Mouse (Mus musculus) left cerebral cortex, postnatal 25 days (tissue): ENCODE measurements around the gene Trp53i13. TPM values are rescaled to one million over a fixed set of nuclear protein-coding genes. Genes with fewer than 3 reads are reported as not detected.
A peak's percentile ranks its signal among the peaks of the same experiment; 100 is the strongest.
"Not testable (repeated sequence)": the region's sequence is repeated elsewhere in the genome, so short reads cannot be mapped to it uniquely, and the experiment has no call there.

Source experiments
- DNase-seq, 2 experiments: peaks; one replicate each; pipeline ENCODE4 v3.0.0; 2022; ENCODE audit warnings: low spot score in 2 of 2, mixed read lengths in 1 of 2
- intact Hi-C: fragments of 180-260 bp; cut with DNase I; formaldehyde crosslinking; loops from one replicate; pipeline ENCODE4 v1.15.1; 2025
- total RNA-seq, 2 experiments: library from RNA; stranded (reverse); gene quantifications; 2 replicates each; pipeline ENCODE4 v1.2.3; 2021

The Trp53i13 gene
- total RNA-seq: 1 to 10 TPM; 3.3 to 4.4 TPM

DNA sequence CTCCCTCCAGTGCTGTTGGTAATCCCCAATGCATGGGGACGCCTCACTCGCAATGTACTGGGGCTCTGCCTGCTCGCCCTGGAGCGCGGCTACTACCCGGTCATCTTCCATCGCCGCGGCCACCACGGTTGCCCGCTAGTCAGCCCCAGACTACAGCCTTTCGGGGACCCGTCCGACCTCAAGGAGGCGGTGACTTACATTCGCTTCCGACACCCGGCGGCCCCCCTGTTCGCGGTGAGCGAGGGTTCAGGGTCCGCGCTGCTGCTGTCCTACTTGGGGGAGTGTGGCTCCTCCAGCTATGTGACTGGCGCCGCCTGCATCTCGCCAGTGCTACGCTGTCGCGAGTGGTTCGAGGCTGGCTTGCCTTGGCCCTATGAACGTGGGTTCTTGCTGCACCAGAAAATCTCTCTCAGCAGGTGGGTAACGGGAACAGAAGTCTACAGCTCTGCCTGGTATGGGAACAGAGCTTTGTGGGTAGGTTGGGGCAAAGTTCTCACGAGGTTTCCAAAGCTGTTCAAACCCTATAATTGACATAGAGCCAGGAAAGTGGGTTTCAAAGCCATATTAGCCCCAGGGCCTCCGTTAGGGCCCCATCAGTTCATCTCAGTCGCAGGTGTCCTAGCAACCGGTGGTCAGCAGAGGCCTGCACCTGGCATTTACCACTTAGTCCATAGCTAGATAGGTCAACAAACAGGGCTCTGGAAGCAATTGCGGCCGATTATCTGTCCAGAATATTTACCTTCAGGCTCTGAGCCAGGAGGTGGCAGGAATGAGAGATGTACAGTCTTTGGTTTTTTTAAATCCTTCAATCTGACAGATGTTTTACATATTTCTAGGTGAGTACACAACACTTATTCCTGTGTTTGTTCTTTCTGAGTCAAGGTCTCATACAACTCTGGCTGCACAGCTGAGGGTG lies at the start of gene Trp53i13:
Trp53i13 (minus strand) TSS at position 344 of the 916 bp plus-strand sequence.
- no peak for DNase-seq
- intact Hi-C loops: loop anchor here (5.0 kb wide), 1 partner anchor 171 kb away; the partner anchor contains the start of gene Nufip2

DNA sequence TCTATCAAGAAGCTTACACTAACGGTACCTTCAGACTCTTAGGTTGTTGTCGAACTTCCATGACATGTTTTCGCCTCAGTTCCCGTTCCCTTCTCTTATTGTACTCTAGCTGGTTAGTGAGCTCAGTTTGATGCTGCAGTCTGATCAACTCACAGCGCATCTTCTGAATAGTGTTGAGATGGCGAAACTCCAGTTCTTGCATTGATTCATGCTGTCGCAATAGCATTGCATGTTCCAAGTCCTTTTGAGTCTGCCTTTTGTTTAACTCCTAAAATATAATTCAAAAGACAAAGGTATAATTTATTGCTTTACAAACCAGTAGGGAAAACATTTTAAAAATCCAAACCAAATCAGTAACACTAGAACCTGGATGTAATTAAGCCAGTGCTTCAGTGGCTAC lies 29.5 kb upstream of the Trp53i13 start:
- DNase-seq: no peak
- intact Hi-C loops: no loop called here

DNA sequence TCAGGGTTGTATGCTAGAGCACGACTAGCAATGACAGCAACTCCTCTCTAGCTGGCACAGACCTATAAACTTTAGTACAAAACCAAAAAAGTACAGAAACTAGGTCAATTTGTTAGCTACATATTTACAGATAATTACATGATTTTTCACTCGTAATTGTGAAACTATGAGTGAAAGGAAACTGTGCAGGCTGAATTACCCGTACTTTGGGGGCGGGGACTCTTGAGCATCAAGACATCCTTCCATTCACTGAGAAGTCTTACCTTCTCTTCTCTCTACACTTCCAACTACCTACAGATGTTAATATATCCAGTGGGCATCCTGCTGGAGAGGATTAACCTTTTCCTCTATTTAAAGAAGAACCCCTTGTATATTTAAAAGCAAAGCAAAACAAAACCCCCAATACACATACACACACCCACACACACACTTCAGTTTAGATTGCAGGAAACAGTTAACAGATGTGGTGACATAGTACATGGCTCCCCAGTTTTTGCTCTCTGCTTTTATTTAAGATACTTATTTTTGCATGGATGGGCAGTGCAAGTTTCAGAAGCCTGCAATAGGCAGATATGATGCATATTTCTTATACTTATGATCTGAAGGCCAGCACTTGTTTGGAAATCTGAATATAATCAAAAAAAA lies 16.5 kb upstream of the Trp53i13 start:
- intact Hi-C loops: no loop called here
- DNase-seq: no peak

DNA sequence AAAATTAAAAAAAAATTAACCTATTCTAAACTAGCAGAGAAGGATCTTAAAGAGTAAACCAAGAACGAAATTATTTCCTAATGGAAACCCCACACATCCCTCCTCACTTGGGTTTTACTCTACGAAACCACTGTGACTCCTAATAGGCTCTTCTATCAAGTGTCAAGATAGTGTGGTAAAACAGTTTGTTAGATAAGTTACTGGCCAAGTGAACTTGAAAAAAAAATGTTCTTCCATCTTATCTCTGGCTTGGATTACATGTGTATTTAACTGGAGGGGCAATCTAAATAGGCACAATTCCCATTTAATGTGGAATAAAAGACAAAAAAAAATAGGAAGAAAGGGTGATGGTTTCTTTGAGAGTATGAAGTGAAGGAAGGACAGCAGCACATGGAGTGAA lies 15.1 kb upstream of the Trp53i13 start:
- intact Hi-C loops: no loop called here
- DNase-seq: no peak

DNA sequence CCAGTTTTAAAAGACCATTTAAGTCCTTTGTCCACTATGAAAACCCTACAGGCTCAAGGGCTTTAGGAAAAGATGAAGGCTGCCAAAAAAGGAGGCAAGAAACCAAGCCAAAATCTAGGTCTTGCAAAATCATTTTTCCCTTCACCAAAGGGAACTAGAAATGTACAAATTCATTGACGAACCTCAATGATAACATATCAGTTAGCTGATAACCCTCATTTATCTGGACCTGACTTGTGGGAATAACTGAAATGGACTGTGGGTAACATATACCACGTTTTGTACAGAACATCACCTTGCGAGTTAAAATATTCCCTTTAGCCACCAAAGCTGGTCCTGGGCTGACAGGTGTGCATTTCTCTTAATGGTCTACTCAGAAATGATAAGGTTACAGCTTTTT lies 13.9 kb upstream of the Trp53i13 start:
- intact Hi-C loops: no loop called here
- DNase-seq: no peak

DNA sequence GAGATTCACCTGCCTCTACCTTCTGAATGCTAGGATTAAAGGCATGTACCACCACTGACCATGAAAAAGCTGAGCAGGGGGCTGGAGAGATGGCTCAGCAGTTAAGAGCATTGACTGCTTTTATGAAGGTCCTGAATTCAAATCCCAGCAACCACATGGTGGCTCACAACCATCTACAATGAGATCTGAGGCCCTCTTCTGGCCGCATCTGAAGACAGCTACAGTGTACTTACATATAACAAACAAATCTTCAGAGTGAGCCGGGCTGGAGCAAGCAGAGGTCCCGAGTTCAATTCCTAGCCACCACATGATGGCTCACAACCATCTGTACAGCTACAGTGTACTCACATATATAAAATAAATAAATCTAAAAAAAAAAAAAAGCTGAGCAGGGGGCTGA lies 12.6 kb upstream of the Trp53i13 start:
- intact Hi-C loops, DNase-seq: not testable (repeated sequence)

DNA sequence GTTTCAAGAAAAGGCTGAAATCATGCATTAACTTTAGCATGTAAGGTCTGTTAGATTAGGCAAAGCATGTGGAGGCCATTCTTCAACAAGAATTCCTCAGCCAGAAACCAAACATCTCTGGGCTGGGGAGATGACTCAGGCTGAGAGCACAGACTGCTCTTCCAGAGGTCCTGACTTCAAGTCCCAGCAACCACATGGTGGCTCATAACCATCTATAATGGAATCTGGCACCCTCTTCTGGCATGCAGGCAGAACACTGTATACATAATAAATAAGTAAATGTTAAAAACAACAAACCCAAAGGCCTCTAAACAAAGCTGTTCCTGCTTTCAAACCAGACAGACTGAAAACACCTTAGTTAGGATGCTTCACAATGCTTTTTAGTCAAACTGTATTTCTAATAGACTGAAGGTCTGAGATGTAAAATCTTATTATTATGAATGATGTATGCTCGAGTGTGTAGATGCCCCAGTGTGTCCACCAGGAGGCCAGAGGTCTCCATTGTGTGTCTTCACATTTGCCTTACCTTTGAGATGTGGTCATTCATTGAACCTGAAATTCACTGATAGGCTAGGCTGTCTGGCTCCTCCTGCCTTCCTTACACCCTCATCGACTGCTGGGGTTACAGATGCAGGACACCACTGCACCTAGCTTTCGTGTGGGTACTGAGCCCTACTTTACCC lies 10.2 kb upstream of the Trp53i13 start:
- intact Hi-C loops: no loop called here
- no peak for DNase-seq

DNA sequence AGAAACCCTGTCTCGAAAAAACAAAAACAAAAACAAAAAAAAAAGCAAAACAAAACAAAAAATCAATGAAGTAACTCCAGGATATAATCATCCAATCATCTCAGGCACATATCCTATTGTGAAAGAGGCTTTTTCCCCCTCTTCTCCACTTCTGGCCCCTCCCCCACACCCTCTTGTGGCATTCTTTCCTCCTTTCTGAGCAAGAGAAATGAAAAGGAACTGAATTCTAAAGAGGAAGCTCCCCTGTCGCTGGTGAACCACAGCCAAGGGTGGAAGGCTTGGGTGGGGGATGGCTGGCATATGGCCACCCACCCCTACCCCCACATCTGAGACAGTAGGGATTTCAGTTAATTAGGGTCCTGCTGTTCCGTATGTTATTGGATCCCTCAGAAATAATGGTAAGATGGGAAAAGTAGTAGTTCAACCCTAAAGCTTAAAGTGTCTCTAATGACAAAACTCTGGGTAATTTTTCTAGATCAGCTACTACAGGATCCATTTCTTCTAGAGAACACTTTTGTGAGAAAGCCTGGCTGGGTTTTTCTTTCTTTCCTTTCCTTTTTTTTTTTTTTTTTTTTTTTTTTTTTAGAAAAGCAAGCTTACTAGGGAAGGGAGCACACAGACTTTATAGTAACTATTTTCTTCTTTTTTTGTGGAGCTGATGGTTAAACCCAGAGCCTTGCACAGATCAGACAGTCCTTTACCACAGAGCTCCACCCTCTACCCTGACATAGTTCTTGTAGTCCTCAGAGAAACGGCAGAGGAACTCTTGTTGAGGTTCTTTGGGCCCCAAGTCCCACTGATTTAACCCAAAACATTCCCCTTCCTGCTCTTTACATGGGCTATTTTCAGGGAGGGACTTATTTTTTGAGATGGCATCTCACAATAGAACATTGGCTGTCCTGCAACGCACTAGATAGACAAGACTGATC lies 5.1 kb upstream of the Trp53i13 start:
- DNase-seq: no peak
- intact Hi-C loops: no loop called here

DNA sequence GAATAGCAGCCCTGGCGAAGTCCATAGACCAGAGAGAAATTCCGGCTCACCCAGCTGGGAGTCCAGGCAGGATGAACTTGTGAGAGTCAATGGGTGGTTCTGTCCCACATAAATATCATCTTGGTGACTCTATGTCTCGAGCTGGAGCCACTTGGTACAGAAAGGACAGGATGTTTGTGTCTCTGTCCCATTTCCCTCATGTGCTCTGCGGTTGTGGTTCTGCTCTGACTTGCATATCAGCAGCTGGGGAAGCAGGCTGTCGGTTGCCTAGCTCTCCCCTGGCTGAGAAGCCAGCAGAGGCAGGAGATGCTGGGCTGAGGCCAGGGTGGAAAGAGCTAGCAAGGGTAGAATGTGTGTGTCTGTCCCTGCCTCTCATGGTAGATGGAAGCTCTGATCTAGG lies 3.3 kb upstream of the Trp53i13 start, which contains the start of gene Gm10392:
Gm10392 (minus strand) TSS at position 156 of the 400 bp plus-strand sequence.
- intact Hi-C loops: loop anchor here (5.0 kb wide), 1 partner anchor 168 kb away; the partner anchor contains the start of gene Nufip2

DNA sequence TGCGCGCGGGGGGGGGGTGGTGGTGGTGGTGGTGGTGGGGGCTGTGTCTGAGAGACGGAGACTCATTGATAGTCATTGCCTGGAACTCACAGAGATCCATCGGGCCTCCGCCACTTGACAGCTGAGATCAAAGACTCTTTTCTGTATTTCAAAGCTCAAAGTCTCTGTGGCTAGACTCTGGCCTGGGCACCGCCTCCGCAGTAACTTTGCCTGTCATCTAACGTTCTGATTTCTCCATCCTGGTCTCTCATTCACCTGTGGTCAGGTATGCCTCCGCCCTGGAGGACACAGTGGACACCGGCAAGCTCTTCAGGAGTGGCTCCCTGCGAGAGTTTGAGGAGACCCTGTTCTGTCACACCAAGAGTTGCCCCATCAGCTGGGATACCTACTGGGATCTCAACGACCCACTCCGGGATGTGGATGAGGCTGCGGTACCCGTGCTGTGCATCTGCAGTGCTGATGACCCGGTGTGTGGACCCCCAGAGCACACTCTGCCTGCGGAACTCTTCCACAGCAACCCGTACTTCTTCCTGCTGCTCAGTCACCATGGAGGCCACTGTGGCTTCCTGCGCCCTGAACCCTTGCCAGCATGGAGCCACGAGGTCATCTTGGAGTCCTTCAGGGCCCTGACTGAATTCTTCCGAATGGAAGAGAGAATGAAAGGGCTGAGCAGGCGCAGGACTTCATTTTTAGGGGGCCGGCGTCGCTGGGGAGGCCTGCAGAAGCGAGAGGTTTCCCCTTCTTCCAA lies 2.4 kb upstream of the Trp53i13 start:
- intact Hi-C loops: loop anchor here (5.0 kb wide), 1 partner anchor 169 kb away; the partner anchor contains the start of gene Nufip2
- DNase-seq: no peak

More for the DNA sequence above, 3.3 kb upstream of the Trp53i13 start, which contains the start of gene Gm10392:
- no peak for DNase-seq

DNA sequence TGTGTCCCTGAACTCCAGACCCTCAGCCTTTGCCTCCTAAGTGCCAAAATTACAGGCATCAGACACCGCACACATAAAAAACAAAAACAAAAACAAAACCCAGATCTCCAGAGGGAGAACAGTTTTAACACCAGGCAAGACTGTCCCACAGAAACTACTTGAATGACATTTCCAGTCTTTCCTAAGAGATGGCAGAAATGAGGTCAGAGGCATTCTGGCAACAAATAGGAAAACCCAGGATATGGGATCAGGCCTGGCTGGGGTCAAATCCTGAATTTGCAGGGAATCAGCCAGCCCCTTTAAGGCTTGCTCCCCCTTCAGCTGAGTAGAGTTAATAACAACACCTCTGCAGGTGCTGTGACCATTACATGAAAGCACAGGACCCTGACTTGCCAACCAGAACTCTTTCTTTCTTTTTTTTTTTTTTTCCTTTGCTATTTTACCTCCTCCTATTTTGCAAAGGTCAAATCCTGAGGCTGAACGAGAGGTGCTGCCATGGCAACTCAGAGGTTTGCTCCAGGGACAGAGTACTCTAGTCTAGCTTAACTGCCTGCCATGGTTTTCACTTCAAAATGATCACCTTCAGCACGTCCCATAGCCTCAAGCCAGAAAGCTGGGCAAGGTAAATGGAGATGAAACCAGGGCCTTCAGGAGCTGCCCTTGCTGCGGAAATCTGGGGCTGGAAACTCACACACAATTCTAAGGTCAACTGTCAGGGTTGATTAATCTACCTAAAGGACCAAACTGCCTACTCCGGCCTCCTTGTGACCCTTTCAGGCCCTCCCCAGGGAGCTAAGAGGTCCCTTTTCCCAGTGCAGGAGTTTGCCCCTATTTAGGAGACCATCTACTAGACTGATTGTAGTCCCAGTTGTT lies 1.0 kb upstream of the Trp53i13 start:
- intact Hi-C loops: loop anchor here (5.0 kb wide), 1 partner anchor 171 kb away; the partner anchor contains the start of gene Nufip2
- no peak for DNase-seq

DNA sequence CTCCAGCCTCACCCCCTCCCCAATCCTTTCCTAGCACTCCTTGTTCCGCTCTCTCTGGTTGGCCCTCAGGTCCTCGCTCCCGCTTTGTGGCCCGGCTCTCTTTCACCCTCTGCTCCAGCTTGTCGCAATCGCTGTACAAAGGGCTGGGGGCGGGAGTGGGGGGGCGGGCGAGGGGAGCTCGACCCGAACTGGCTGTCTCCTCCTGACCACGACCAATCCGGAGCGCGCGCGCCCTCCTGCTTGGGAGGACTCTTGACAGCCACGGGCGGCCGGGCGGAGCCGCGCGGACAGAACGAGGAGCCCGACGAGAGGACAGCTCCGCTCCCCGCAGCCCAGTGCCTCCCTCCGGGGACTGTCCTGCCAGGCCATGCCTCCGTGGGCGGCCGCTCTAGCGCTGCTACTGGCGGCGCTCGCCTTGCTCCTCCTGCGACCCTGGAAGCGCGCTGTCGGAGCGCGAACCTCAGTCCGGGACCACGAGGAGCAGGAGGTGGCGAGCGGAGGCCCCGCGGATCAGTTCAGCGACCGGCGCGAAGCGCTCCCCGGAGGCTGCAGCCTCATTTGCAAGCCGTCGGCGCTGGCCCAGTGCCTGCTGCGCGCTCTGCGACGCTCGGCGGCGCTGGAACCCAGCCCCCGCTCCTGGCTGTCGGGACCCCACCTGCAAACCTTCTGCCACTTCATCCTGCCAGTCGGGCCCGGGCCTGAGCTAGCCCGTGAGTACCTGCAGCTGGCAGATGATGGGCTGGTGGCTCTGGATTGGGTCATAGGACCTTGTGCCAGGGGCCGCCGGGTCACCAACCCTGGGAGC lies 746 bp downstream of the Trp53i13 start, which contains the start of gene Abhd15:
Abhd15 (plus strand) TSS at position 290 of the 805 bp plus-strand sequence.
- intact Hi-C loops: loop anchor here (5.0 kb wide), 1 partner anchor 172 kb away; the partner anchor contains the start of gene Nufip2
- peak; percentile 59 to 71 for DNase-seq

DNA sequence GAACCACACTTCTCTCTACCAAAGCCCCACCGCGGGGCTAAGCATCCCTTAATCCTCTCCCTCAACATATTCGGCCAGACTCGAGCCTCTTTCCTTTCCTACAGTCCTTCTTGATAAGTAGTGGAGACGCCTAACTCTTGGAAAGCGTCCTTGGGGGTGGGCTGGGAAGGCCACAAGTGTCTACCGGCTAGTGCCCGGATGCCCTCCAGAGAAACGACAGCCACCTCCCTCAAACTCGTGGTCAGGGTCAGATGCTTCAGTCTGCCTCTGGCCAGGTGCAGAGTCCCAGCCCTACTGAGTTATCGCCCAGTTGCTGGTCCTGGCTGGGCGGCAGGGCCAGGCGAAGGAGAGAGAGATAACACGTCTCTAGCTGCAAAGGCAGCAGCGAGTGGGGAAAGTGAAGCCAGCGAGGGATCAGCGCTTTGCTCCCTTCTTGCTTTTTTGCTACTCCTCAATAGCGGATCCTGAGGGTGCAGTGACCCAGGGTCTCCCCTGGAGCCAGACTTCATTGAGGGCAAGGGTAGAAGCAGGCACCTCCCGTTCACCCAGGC lies 1.4 kb downstream of the Trp53i13 start:
- no peak for DNase-seq
- intact Hi-C loops: no loop called here

DNA sequence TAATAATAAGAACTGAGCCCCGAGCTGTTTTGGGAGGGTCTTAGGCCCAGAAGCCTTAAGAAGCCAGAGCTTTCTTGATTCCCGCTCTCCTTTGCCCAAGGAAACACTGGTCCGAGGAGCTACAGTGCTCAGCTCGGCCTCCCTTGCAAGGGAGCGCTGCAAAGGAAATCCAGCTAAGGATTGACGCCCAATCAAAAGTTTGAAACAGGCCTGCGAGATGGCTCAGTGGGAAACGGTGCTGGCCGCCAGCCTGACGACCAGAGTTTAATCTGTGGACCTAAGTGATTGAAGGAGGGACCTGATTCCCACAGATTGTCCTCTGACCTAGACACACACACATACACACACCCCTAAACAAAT lies 2.0 kb downstream of the Trp53i13 start:
- intact Hi-C loops: no loop called here
- DNase-seq: no peak

DNA sequence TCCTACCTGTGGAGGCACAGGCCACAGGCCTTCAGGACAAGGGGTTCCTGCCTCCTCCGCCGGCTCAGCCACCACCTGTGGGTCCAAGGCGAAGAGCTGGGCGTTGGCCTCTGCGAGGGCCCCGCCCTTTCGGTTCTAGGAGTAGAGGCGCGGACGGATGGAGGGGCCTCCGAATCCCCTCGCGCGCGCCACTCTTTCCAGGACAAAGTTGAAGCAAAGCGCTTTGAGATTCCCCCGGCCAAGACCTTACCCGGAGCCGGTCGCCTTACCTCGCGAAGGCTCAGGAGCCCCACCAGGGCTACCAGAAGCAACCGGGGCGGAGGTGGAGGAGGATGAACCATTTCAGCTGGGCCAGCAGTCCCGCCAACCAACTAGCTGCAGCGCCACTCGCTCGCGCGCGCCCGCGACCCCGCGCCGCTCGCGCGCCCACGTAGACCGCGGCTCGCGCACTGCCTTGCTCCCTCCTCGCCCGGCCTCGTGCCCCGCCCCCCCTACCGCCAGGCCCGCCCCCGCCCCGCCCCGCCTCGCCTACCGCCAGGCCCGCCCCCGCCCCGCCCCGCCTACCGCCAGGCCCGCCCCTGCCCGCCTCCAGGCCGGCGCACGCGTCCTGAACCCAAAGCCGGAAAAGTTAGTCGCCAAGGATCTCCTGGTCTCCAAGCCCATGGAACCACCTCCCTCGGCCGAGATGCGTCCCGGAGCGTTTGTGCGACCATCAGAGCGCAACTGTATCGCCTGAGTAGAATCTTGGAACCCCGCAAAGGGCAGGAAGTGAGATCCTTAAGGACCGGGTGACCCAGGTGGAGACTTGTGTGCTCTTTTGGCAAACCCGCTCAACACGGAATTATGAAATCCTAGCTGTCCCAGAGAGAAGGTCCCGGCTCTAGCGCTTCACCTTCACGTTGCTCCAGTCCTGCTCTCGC lies 2.6 kb downstream of the Trp53i13 start:
- intact Hi-C loops: no loop called here
- DNase-seq: peak; percentile 61 to 64
